Mouse (Mus musculus): ENCODE measurements around the gene Cyld.
"Not testable (repeated sequence)": the region's sequence is repeated elsewhere in the genome, so short reads cannot be mapped to it uniquely, and the experiment has no call there.

The Cyld gene

GRCm38 (mm10) chr8:88696721-88697641 is at the start of gene Cyld:
TSS of gene Cyld (plus strand) at chr8:88697028.
- DNase-seq (ENCODE audit: low spot score in 2 of 2) = peak; percentile 97 to 98

- DNase-seq (ENCODE audit: low spot score in 2 of 2) = no peak
Observed at GRCm38 (mm10) chr8:88648322-88648721, 48.5 kb upstream of the Cyld start.

GRCm38 (mm10) chr8:88650016-88650708 is 46.7 kb upstream of the Cyld start:
- no peak for DNase-seq (ENCODE audit: low spot score in 2 of 2)

GRCm38 (mm10) chr8:88651122-88651521 is 45.7 kb upstream of the Cyld start:
- DNase-seq (ENCODE audit: low spot score in 2 of 2) = not testable (repeated sequence)

- no peak for DNase-seq (ENCODE audit: low spot score in 2 of 2)
Observed at GRCm38 (mm10) chr8:88655334-88655733, 41.5 kb upstream of the Cyld start.

- no peak for DNase-seq (ENCODE audit: low spot score in 2 of 2)
Observed at GRCm38 (mm10) chr8:88659873-88660272, 37.0 kb upstream of the Cyld start.

- no peak for DNase-seq (ENCODE audit: low spot score in 2 of 2)
Observed at GRCm38 (mm10) chr8:88662401-88662821, 34.4 kb upstream of the Cyld start.

GRCm38 (mm10) chr8:88664121-88664520 is 32.7 kb upstream of the Cyld start:
- no peak for DNase-seq (ENCODE audit: low spot score in 2 of 2)

GRCm38 (mm10) chr8:88664947-88665346 is 31.9 kb upstream of the Cyld start:
- no peak for DNase-seq (ENCODE audit: low spot score in 2 of 2)

- DNase-seq (ENCODE audit: low spot score in 2 of 2) = no peak
Observed at GRCm38 (mm10) chr8:88666435-88666834, 30.4 kb upstream of the Cyld start.

GRCm38 (mm10) chr8:88668400-88669086 is 28.3 kb upstream of the Cyld start:
- DNase-seq (ENCODE audit: low spot score in 2 of 2) = peak in 1 of 2 experiments; percentile 39

GRCm38 (mm10) chr8:88670782-88671181 is 26.0 kb upstream of the Cyld start:
- DNase-seq (ENCODE audit: low spot score in 2 of 2) = peak in 1 of 2 experiments; percentile 38

- no peak for DNase-seq (ENCODE audit: low spot score in 2 of 2)
Observed at GRCm38 (mm10) chr8:88671575-88671974, 25.3 kb upstream of the Cyld start.

- no peak for DNase-seq (ENCODE audit: low spot score in 2 of 2)
Observed at GRCm38 (mm10) chr8:88673859-88674258, 23.0 kb upstream of the Cyld start.

GRCm38 (mm10) chr8:88675372-88676165 is 21.3 kb upstream of the Cyld start:
- DNase-seq (ENCODE audit: low spot score in 2 of 2) = no peak

- no peak for DNase-seq (ENCODE audit: low spot score in 2 of 2)
Observed at GRCm38 (mm10) chr8:88677071-88677470, 19.8 kb upstream of the Cyld start.

- DNase-seq (ENCODE audit: low spot score in 2 of 2) = no peak
Observed at GRCm38 (mm10) chr8:88680566-88680965, 16.3 kb upstream of the Cyld start.

- DNase-seq (ENCODE audit: low spot score in 2 of 2) = no peak
Observed at GRCm38 (mm10) chr8:88681046-88681445, 15.8 kb upstream of the Cyld start.

GRCm38 (mm10) chr8:88683656-88684289 is 13.1 kb upstream of the Cyld start:
- DNase-seq (ENCODE audit: low spot score in 2 of 2) = no peak

GRCm38 (mm10) chr8:88686226-88686905 is 10.5 kb upstream of the Cyld start:
- DNase-seq (ENCODE audit: low spot score in 2 of 2) = no peak
